Mouse (Mus musculus) left cerebral cortex, adult 2 months (tissue): Measurements from ENCODE around the gene 9630041A04Rik. TPM values are rescaled to one million over a fixed set of nuclear protein-coding genes. Genes with fewer than 3 reads are reported as not detected.

Experiments
- DNase-seq, 2 experiments: peaks; one replicate each; pipeline ENCODE4 v3.0.0; 2021 to 2022; ENCODE audit warnings: low spot score in 2 of 2, mixed read lengths in 1 of 2; ENCODE audit errors: extremely low spot score in 1 of 2
- H3K27ac ChIP-seq: fragments of 200-600 bp; 2 replicates; pipeline ENCODE4 v1.8.1; 2022
- H3K4me3 ChIP-seq: fragments of 200-600 bp; 2 replicates; pipeline ENCODE4 v1.8.1; 2022
- CTCF ChIP-seq: fragments of 200-600 bp; IDR thresholded peaks from 2 replicates; pipeline ENCODE4 v1.8.1; 2022; ENCODE audit warnings: antibody characterized with exemption, mild to moderate bottlenecking, moderate library complexity
- intact Hi-C: fragments of 180-260 bp; cut with DNase I; formaldehyde crosslinking; loops from one replicate; pipeline ENCODE4 v1.15.1; 2025
- total RNA-seq, 2 experiments: library from RNA; stranded (reverse); gene quantifications; 2 replicates each; pipeline ENCODE4 v1.2.3; 2021

9630041A04Rik gene
- total RNA-seq, 2 experiments from 2014 or later, result not detected

DNA sequence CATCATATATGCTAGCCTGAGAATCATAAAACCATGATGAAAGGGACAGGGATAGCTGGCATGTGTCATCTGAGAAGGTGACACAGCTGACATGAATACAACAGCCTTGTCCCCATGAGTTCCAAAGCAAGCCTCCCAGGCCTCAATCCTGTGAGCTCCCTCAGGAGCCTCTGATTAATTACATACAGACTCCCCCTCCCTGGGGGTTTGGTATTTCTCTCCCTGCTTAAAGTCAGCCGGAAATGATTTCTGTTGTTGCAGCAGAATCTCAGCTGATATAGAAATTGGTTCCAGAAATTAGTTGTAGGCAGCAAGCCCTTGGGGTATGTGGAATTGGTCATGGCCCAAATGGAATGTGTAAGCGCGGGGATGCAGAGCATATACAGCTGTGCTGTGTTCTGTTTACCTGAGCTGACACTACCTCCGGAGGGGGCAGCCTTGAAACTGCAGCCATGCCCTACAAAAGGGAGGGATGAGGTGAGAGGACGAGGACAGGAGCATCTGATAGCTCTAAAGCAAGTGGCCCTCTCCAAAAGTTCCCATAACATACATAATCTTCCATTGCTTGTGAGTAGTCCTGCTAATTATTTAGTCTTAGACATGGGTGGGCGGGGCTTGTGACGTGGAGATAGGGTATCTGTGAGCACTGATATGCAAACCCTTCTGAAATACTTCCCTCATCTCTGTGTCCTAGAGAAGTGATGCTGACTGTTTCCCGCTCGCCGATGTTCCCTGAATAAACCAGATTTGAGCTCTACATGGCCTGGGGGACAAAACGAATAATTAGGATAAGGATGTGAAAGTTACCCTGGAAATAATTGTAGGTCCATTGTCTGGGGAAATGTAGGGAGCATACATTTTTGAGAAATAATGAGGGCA, 15.7 kb downstream of the 9630041A04Rik start:
- intact Hi-C loops, result no loop called here
- DNase-seq, result no peak
- Histone ChIP-seq H3K27ac (no peak overlapping the region), H3K4me3 (no peak overlapping the region)
- no peak for TF ChIP-seq CTCF

DNA sequence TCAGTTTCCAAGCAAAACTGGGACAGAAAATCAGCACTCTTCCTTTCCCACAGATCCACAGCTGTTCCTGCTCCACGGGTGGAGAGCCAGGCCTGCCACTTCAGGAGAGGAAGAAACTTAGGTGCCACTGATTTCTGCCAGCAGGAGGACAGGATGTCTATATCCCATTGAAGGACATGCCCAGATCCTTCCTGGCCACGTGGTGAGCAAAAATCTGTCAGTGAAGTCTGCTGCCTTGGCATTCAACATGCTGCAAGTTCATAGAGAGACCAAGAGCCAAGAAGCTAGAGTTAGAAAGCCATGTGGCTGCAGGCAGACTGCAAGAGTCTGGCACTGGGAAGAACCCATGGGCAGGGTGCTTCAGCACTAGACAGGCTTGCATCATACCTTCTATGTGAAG, 21.7 kb downstream of the 9630041A04Rik start:
- H3K27ac ChIP-seq, result no peak overlapping the region
- no peak for TF ChIP-seq CTCF
- DNase-seq, result no peak
- H3K4me3 ChIP-seq, result no peak overlapping the region
- intact Hi-C loops, result no loop called here

DNA sequence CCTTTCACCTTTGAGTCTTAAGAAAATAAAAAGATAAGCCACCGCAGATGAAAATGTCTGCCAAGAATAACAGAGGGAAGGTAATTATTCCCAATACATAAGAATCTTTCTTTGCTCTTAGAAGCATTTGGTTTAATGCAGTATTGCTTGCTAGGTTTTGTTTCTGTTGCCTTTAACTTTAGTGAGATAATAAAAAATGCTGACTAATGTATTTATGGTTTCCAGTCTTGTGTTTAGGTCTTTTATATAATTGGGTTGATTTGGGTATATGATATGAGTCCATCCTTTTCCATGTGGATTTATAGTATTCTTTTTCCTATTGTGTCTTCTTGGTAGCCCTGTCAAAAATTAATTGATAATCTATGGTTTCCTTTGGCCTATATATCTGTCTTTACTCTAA, 36.2 kb downstream of the 9630041A04Rik start:
- intact Hi-C loops, result no loop called here
- Histone ChIP-seq H3K27ac (no peak overlapping the region), H3K4me3 (no peak overlapping the region)
- TF ChIP-seq CTCF, result no peak
- DNase-seq, result no peak

DNA sequence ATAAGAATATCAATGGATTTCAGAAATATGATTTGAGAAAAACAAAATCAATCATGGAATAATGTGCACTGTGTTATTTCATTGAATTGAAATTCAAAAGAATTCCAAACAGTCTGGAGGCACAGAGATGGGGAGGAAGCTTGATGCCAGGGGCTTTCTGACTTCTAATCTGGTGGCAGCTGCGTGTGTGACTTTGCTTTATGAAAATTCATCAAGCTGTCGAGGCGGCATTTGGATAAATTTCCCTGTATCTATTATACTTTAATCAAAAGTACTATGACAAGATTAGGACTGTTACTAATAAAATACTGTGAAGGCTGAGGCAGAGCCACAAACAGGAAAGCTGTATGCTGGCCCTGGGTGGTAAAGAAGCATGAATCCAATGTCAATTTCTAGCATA, 41.8 kb downstream of the 9630041A04Rik start:
- intact Hi-C loops, result no loop called here
- H3K27ac ChIP-seq, result no peak overlapping the region
- no peak for TF ChIP-seq CTCF
- no peak overlapping the region for H3K4me3 ChIP-seq
- DNase-seq, result no peak

DNA sequence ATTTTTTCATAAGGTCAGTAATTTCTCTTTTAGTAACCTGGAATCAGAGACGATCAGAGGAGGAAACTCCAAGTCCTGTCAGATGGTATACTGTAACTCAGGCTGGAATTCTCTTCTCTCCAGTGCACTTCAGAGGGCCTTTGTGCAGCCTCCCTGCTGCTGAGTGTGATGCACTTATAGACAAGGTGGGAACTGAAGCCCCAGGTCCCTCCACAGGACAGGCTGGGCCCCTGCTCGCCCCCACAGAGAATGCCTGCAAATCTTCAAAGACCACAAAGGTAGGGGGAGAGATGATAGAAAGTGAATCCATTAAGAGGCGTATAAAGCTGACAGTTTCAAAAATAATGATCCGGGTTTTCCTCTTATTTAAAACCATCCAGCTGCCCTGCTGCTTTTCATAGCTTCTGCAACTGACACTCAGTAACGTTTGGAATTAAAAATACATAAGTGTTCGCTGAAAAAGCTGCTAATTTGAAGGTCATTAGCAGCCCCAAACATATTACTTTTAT, 46.2 kb downstream of the 9630041A04Rik start:
- H3K27ac ChIP-seq, result no peak overlapping the region
- intact Hi-C loops, result no loop called here

DNA sequence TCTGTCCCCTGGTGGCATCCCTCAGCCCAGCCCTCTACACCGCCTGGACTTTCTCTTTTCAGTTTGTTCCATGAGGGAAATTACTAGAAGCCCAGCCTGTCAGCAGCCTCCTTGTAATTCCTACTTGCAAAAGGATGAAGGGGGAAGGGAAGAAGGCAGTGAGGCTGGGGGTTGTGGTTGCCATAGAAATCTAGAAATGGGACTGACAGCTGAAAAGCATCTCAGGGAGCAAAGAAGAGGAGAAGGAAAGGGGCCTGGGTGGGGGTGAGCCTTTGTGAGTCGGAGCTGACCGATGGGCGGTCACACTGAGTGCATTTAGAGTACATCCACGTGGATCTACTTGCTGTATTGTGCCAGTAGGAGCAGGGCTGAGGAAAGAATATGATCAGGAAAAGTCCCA, 47.2 kb downstream of the 9630041A04Rik start:
- no peak for TF ChIP-seq CTCF
- no peak for DNase-seq
- Histone ChIP-seq H3K27ac (no peak overlapping the region), H3K4me3 (no peak overlapping the region)
- intact Hi-C loops, result no loop called here

More for the DNA sequence above, 46.2 kb downstream of the 9630041A04Rik start:
- DNase-seq, result no peak
- no peak overlapping the region for H3K4me3 ChIP-seq
- TF ChIP-seq CTCF, result no peak

DNA sequence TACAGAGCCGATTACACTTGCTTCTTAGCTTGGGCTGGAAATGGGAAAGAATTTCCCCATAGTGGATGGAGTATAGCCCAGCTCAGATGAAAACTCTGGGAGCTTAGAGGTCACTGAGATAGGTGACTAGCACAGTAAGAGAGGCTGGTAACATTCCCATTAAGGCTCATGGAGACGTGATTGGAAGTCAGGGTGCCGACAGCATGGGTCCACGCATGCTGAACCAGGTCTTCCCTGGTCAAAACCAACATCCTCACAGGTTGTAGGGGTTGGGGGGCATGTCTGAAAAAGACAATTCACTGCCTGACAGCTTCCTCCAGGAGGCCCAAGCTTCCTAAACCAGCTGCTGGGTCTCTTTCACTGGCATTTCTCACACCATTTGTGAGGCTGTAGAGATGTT, 47.9 kb downstream of the 9630041A04Rik start:
- intact Hi-C loops, result no loop called here
- TF ChIP-seq CTCF, result no peak
- no peak for DNase-seq
- H3K4me3 ChIP-seq, result no peak overlapping the region
- no peak overlapping the region for H3K27ac ChIP-seq

DNA sequence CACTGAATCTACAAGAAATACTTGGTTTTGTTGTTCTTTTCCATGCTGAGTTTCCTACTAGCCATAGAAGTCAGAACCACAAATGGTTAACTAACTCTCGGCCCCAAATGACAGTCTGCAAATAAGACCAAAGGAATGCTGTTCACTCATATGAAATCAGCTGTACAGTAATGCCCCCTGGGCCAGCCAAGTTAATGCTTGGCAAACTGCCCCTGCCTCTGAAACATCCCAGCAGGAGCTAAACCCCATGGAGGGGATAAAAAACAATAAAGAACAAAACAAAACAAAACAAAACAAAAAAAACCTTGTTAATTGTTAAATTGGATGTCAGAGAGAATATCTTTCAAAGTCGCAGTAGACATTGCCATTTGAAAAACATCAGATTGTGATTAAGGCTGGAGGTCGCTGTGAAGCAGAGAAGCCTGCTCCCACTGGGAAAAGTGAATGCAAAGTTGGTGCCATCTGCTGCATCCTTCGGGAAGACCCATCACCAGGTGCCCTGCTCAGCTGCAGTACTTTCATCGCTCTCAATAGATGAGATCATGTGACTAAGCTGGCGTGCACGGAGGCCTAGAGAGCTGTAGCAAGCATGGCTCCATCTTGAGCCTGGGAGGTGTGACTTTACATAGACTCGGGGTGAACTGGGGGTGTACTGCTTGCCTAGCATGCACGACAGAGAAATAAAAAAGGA, 49.7 kb downstream of the 9630041A04Rik start:
- H3K4me3 ChIP-seq, result no peak overlapping the region
- DNase-seq, result no peak
- no peak overlapping the region for H3K27ac ChIP-seq
- intact Hi-C loops, result no loop called here
- no peak; the same call in 1 of the 2 replicates for TF ChIP-seq CTCF

DNA sequence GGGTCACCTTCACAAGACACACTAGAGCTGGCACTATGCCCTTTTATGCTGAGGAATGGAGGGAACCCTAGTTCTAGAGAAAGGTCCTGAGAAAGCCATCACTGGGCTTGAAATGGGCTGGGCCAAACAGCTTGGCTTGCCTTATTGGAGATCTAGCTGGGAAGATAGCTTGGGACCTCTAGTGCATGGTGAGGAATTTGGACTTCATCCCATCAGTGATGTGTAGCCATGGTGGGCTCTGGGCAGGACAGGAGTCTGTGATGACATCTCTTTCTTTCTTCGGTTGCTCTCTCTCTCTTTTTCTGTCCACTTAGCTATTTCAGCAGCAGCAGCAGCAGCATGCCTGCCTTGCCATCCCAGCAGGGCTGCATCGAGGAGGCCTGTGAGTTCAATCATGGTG, 53.4 kb downstream of the 9630041A04Rik start:
- H3K4me3 ChIP-seq, result no peak overlapping the region
- H3K27ac ChIP-seq, result no peak overlapping the region
- intact Hi-C loops, result no loop called here
- no peak for TF ChIP-seq CTCF
- peak; percentile 3 to 5 for DNase-seq

DNA sequence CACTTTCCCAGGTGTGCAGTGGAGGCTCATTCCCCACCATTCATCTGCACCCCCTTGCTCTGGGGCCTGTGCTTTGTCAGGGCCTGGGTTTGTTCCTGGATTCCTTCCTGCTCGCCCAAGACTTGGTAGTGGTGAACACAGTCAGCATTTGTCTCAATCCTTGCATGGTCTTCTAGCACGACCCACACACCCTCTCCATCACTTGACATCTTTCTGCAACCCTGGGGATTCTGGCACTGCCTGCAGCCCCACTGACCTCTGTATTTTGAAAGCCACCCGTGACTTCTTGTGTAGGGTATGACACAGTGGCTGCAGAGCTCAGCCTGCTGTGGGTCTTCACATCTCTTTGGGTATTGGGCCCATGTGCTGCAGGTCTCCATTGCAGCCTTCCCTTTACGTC, 57.1 kb downstream of the 9630041A04Rik start:
- no peak overlapping the region for H3K27ac ChIP-seq
- intact Hi-C loops, result no loop called here
- no peak overlapping the region for H3K4me3 ChIP-seq
- DNase-seq, result no peak
- no peak for TF ChIP-seq CTCF

DNA sequence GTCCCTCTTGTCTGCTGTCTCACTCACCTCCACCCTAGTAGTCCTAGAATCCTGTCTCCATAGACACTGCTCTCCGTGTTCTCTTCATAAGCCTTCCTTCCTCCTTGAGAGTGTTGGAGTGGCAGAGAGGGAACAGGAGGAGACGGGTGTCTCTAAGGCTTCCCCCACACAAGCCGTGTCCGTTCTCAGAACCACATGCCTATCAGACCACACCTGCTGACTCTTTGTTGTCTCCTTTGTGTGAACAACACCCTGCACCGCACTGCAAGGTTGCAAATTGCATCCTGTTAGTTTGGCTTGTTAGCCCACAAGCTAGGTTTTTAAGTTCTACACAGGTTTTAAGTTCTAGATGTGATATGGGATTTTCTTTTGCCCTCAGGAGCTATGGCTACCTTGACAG, 57.7 kb downstream of the 9630041A04Rik start:
- Histone ChIP-seq H3K4me3 (no peak overlapping the region), H3K27ac (no peak overlapping the region)
- no peak for DNase-seq
- intact Hi-C loops, result no loop called here
- no peak for TF ChIP-seq CTCF

DNA sequence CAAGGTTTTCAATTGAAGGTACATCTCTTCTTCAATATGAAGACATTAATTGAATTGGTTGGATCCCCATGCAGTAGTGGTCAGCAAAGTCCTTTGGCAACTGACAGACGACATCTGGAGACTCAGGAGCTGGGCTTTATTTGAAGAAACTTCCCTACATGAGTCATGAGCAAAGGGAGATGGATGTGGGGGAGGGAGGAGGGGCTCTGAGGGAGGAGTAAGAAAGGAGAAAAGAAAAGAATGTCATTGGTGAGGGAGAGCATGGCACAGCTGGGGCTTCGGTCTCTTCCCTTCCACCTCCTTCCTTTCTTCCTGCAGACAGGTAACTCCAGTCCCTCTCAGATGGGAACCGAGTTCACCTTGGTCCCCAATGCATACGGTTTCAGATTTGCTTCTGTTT, 61.2 kb downstream of the 9630041A04Rik start:
- TF ChIP-seq CTCF, result no peak
- Histone ChIP-seq H3K4me3 (no peak overlapping the region), H3K27ac (no peak overlapping the region)
- DNase-seq, result no peak
- intact Hi-C loops, result loop anchor here (5.0 kb wide), 1 partner anchor 434 kb away; no protein-coding TSS in a partner anchor
